Mouse (Mus musculus): ENCODE measurements at regions not wholly inside any gene's neighbourhood (a gene's known extent, or its start where the extent isn't known, plus 50 kb on each side); places are given as distances from the start of the nearest gene placed in this dataset.

DNA sequence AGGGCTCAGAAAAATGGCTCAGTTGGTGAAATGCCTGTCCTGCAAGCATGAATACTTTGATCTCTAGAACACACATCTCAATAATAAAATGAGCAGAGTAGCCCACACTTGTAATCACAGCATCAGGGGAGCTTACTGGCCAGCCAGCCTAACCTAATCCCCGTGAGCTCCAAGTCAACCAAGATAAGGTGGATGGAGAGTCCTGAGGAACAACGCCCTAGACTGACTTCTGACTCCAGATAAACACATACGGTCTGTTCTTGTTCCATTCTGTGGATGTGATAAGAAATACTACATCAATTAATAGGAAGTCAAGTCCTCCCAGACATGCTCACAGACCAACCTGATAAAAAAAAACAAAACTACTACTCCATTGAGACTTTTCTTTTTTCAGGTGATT, 180.4 kb upstream of the Jarid2 start:
- TF ChIP-seq CTCF (IDR thresholded peaks at IDR 0.05; ENCODE audit: control insufficient read depth, insufficient read depth, insufficient read length) (no peak), USF1 (IDR thresholded peaks at IDR 0.05; ENCODE audit: low read depth) (no peak), MYOD1 (IDR thresholded peaks at IDR 0.05; ENCODE audit: control insufficient read depth, insufficient read length, low read depth) (no peak)

All from C2C12 (cell line).